Mouse (Mus musculus) urinary bladder, postnatal 25 days (tissue): ENCODE data around the gene Rhox7a.
"Not testable (repeated sequence)": the region's sequence is repeated elsewhere in the genome, so short reads cannot be mapped to it uniquely, and the experiment has no call there.

Experiments
- DNase-seq: peaks from one replicate; pipeline ENCODE4 v3.0.0; 2022; ENCODE audit warnings: low spot score

Gene Rhox7a

GRCm38 (mm10) chrX:37831386-37831785 is at the start of gene Rhox7a:
Gene Rhox7a, plus strand, starts transcription at chrX:37831686.
- not testable (repeated sequence) for DNase-seq

GRCm38 (mm10) chrX:37807286-37808080 is 24.0 kb upstream of the Rhox7a start:
- no peak for DNase-seq

DNA sequence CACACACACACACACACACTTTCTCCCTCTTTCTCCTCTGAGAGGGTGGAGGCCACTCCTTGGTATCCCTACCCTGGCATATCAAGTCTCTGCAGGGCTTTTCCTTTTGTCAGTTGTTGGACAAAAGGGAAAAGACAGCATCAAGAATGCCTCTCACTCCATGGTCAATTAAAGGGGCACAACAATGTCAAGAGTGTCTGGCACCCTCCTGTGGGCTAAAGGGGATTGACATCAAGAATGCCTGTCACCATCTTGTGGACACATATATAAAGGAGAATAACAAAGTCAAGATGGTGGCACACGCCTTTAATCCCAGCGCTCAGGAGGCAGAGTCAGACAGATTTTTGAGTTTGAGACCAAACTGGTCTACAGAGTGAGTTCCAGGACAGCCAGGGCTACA is 22.1 kb upstream of the Rhox7a start:
- no peak for DNase-seq

GRCm38 (mm10) chrX:37811179-37811578 is 20.3 kb upstream of the Rhox7a start:
- peak; percentile 16 for DNase-seq

DNA sequence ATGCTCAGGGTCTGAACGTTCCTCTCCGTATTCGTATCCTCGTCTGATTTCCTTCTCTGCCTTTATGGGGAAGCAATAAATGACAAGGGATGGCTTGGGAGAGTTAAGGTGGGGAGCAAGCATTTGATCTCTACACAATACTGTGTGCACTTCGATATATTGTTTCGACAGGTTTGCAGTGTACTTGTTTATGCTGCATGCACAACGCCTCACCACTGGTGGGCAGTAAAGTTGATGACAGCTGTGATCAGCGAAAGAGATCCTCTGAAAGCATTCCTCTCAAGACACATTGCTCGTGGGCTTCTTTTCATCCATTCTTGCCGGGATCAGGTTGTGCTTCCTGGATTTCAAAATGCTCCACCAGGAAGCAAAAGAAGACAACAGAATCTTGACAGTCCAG is 15.8 kb upstream of the Rhox7a start:
- no peak for DNase-seq

- DNase-seq = not testable (repeated sequence)
Measured at GRCm38 (mm10) chrX:37826610-37827009, 4.9 kb upstream of the Rhox7a start, which contains the start of gene Rhox6. Gene Rhox6, plus strand, starts transcription at chrX:37826910.

DNA sequence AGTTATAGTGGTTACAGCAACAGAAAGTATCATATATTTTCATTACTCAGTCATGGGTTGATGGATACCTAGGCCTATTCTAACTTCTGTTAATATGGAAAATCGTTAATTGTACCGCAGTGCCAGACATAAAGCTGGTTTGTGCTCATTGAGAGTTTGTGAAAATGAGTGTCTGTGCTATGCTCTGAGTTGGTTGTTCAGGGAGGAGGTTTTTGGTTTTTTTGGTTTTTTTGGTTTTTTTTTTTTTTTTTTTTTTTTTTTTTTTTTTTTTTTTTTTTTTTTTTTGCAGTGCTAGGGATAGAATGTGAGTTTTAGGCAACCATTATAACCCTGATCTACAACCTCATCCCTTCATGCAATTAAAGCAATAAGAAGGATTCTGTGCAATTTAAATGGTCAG is 40.2 kb downstream of the Rhox7a start:
- no peak for DNase-seq

GRCm38 (mm10) chrX:37878844-37879243 is 47.4 kb downstream of the Rhox7a start, which contains the start of gene Rhox8:
Gene Rhox8, minus strand, starts transcription at chrX:37878944.
- DNase-seq = no peak
